Mouse (Mus musculus): Measurements from ENCODE around the gene Rab42. TPM values are rescaled to one million over a fixed set of nuclear protein-coding genes. Genes with fewer than 3 reads are reported as not detected.

Gene Rab42
- polyA plus RNA-seq (2015; fragmentation: Illumina TruSeq; extraction: RNeasy Lipid Tissue Mini Kit (QIAGEN cat#74804); ENCODE audit: low read depth, low replicate concordance), result 3.0 TPM

DNA sequence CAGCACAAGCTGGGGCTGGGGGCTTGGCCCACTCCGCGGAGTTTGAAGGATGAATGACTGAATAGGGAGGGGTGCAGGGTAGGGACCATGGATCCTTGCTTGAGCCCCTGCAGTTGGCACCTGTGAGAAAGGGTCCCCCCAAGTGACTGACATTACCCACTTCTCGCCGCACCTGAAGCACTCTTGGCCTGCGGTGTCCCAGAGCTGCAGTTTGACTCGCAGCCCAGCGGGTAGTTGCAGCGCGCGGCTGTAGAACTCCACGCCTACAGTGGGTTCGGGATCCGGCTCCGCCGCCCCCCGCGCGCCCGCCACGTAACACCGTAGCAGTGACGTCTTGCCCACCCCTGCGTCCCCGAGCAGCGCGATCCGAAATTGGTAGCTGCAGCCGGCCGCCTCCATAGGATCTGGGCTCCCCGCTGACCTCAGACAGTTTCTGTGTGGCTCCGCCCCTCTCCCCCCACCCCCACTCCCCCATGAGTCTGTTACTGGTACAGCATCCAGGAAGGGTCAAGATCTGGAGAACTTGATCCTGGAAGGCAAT is at the start of gene Rab42:
Gene Rab42, minus strand, starts transcription at position 447 of the 541 bp plus-strand sequence.

DNA sequence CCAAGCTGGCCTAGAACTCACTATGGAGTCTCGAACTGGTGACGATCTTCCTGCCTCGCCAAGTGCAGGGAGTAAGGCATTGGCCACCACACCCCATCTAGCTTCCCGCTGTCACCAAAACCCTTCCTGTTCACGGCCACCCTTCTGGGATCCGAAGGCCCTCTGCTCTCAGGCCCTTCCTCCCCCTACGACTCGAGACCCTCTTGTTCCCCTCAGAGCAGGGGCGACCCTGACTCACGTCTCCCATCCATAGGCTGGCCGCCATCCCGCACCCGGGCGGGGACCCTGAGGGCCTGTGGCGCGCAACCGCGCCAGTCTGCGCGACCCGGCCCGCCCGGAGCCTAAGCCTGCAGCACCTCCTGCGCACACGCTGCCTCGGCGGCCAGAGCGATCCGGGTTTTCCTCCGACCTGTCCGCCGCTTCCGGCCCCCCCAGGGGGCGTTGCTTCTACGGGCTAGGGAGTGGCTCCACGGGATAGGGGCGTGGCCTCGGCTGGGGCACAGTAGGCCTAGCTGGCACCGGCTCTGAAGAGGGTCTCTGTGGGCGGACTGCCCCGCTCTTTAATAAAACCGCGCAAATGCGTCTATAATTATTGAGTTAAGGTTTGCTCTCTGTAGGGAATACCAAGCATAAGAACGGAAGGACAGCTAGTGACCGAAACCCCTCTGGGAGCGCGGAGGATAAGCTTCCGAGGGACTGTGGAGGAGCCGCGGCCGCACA is 26.1 kb upstream of the Rab42 start, which contains the start of gene Trnau1ap:
Gene Trnau1ap, minus strand, starts transcription at position 424 of the 720 bp plus-strand sequence.

DNA sequence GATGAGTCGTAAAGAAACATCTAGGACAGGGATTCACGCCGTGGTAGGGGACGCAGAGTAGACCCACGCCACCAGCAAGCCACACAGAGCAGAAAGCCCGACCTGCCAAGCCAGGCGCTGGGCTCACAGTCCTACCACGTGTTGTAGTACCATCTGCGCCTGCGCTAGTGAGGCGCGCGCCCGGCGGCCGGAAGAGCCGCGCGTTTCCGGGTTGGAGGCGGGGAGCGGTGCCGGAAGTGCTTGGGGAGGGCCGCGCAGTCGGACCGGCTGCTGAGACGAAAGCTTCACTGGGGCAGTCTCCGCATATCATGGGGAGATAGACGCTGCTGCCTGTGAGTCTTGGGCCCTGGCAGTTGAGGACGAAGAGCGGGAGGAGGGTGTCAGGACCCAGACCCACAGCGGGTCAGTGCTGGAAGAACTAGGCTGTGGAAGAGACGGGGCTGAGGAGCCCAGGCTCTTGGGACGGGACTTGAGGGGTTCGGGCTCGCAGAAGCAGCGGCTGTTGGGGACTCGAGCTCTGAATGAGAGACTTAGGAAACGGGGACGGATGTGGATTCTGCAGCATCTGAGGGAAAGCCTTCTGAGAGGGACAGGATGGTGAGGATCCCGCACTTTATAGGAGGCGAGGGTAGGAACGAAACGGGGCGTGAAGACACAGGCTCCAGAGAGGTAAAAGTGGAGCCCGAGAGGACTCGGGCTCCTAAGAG is 28.9 kb downstream of the Rab42 start, which contains the start of gene Taf12:
Gene Taf12, plus strand, starts transcription at position 220 of the 707 bp plus-strand sequence.

DNA sequence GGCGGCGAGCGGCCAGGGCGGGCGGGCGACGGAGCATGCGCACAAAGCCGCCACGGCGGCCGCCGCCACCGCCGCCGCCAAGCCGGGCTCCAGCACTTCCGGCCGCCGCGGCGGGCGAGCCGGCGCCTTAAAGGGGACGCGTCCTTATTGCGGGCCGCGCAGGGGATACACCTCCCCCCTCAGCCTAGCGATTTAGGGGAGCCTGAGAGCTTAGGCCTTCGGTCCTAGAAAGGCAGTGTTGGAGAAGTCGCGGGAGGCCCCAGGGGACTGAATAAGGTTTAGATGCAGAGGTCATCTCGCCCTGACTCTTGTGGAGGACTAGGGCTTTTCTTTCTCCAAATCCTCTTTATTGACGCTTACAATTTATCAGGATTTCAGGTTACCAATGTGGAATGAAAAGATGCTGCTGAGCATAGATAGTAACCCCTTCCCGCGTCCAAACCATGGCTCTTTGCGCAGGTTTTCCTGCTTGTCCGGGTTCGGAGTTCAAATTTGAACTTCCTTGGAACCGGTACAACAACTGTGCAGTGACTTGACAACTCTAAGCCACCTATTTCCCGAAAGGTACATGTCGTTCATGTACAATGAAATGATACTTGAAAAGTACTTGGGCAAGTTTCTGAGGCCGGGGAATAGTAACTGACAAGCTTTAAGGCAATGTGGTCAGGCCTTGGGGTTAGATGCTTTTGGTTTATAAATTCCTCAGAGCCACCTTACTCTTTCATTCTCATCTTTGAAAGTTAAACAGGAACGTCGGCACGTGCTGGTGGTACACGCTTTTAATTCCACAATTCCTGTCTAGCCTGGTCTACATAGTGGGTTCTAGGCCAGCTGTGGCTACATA is 41.4 kb downstream of the Rab42 start, which contains the start of gene Gmeb1:
Gene Gmeb1, minus strand, starts transcription at position 89 of the 844 bp plus-strand sequence.

Other genes starting within 250 kb of the Rab42 start
- gene Gm10300, start 228.7 kb downstream of the Rab42 start, polyA plus RNA-seq (2015; fragmentation: Illumina TruSeq; extraction: RNeasy Lipid Tissue Mini Kit (QIAGEN cat#74804); ENCODE audit: low read depth, low replicate concordance), result not detected
- gene Epb41, start 228.1 kb downstream of the Rab42 start, polyA plus RNA-seq (2015; fragmentation: Illumina TruSeq; extraction: RNeasy Lipid Tissue Mini Kit (QIAGEN cat#74804); ENCODE audit: low read depth, low replicate concordance), result 32.4 TPM
- gene Oprd1, start 158.9 kb downstream of the Rab42 start, polyA plus RNA-seq (2015; fragmentation: Illumina TruSeq; extraction: RNeasy Lipid Tissue Mini Kit (QIAGEN cat#74804); ENCODE audit: low read depth, low replicate concordance), result 10.1 TPM
- gene Ythdf2, start 91.1 kb downstream of the Rab42 start, polyA plus RNA-seq (2015; fragmentation: Illumina TruSeq; extraction: RNeasy Lipid Tissue Mini Kit (QIAGEN cat#74804); ENCODE audit: low read depth, low replicate concordance), result 28.0 TPM
- 14.5 TPM for gene Gmeb1, start 41.8 kb downstream of the Rab42 start, polyA plus RNA-seq (2015; fragmentation: Illumina TruSeq; extraction: RNeasy Lipid Tissue Mini Kit (QIAGEN cat#74804); ENCODE audit: low read depth, low replicate concordance)
- gene Taf12, start 29.0 kb downstream of the Rab42 start, polyA plus RNA-seq (2015; fragmentation: Illumina TruSeq; extraction: RNeasy Lipid Tissue Mini Kit (QIAGEN cat#74804); ENCODE audit: low read depth, low replicate concordance), result 26.8 TPM
- gene Trnau1ap, start 26.2 kb upstream of the Rab42 start, polyA plus RNA-seq (2015; fragmentation: Illumina TruSeq; extraction: RNeasy Lipid Tissue Mini Kit (QIAGEN cat#74804); ENCODE audit: low read depth, low replicate concordance), result 31.0 TPM
- gene Rcc1, start 50.2 kb upstream of the Rab42 start, polyA plus RNA-seq (2015; fragmentation: Illumina TruSeq; extraction: RNeasy Lipid Tissue Mini Kit (QIAGEN cat#74804); ENCODE audit: low read depth, low replicate concordance), result 11.5 TPM
- gene Phactr4, start 119.1 kb upstream of the Rab42 start, polyA plus RNA-seq (2015; fragmentation: Illumina TruSeq; extraction: RNeasy Lipid Tissue Mini Kit (QIAGEN cat#74804); ENCODE audit: low read depth, low replicate concordance), result 5.8 TPM
- gene Med18, start 160.5 kb upstream of the Rab42 start, polyA plus RNA-seq (2015; fragmentation: Illumina TruSeq; extraction: RNeasy Lipid Tissue Mini Kit (QIAGEN cat#74804); ENCODE audit: low read depth, low replicate concordance), result 4.4 TPM
- 9.5 TPM for gene Sesn2, start 207.1 kb upstream of the Rab42 start, polyA plus RNA-seq (2015; fragmentation: Illumina TruSeq; extraction: RNeasy Lipid Tissue Mini Kit (QIAGEN cat#74804); ENCODE audit: low read depth, low replicate concordance)
- gene Atpif1, start 230.3 kb upstream of the Rab42 start, polyA plus RNA-seq (2015; fragmentation: Illumina TruSeq; extraction: RNeasy Lipid Tissue Mini Kit (QIAGEN cat#74804); ENCODE audit: low read depth, low replicate concordance), result 967 TPM
- gene Dnajc8, start 232.2 kb upstream of the Rab42 start, polyA plus RNA-seq (2015; fragmentation: Illumina TruSeq; extraction: RNeasy Lipid Tissue Mini Kit (QIAGEN cat#74804); ENCODE audit: low read depth, low replicate concordance), result 186 TPM